Mouse (Mus musculus): ENCODE data around the gene Tmem80. TPM values are rescaled to one million over a fixed set of nuclear protein-coding genes. Genes with fewer than 3 reads are reported as not detected.

Gene Tmem80
- polyA plus RNA-seq, 1 experiment = 81.8 TPM

DNA sequence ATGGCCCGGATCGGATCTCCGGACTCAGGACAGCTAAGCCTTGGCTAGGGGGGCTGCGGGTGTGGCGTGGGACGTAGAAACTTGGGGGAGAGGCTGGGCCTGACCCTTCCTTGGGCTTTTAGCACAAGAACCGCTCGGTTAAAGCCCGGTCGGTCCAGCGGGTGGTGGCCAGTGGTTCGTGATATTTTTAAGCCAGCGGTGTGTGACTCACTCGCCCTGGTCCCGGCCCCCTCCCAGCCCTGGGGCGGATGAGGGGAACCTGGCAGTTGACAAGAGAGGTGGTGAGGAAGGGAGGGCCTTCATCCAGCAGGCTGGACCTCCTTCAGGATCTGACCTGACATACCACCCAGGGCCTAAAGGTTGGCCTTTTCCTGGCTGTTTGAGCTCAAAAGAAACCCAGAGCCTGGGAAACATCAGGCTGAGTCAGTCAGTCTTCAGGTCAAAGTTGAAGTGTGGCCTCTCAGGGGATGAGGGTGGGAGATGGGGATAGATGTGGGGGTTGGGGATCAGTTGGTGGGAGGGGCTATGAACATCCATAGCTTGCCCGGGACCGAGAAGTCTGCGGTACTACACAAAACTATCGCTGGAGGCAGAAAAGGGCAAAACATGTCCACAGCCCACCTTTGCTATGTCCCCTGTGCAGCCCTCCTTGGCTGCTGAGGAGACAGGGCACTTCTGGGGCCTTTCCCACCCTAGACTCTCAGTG is 11.8 kb downstream of the Tmem80 start:
- peak overlapping the region; percentile 25; the same call in 1 of the 2 replicates for H3K4me3 ChIP-seq (ENCODE audit: control insufficient read depth, insufficient read depth, low read length)
- WGBS = 91% methylated on average over 20 of the region's 20 CpGs

DNA sequence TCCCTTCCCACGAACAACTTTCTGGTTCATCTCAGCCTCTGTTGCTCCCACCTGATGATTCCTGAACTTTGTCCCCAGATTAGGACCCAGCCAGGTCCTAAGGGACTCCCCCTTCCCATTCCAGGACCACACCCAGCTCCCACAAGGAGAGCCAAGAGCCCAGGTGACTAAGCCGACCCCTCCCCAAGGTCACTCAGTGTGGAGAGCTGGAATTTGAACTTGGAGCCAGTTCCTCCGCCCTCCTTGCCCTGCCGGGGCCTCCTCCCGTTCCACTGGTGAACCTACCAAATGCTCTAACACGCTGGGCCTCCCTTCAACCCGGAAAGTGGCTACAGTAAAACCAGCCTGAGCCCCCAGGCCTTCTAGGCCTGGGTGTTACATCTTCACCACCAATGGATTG is 12.5 kb downstream of the Tmem80 start:
- DNase-seq = no peak
- TF ChIP-seq CTCF (IDR thresholded peaks at IDR 0.05; ENCODE audit: borderline replicate concordance, control insufficient read depth, extremely low read depth, insufficient read depth, low read length, poor library complexity) = no peak
- TF ChIP-seq POLR2A (IDR thresholded peaks at IDR 0.05; ENCODE audit: control insufficient read depth, extremely low read depth, insufficient read depth, low read length, poor library complexity) = no peak
- H3K36me3 ChIP-seq (ENCODE audit: control insufficient read depth, insufficient read depth, low read length) = no peaks in the 10 kb centered on the region
- H3K4me3 ChIP-seq (ENCODE audit: control insufficient read depth, insufficient read depth, low read length) = no peak overlapping the region
- WGBS = 94% methylated on average over 7 of the region's 7 CpGs
- H3K27ac ChIP-seq (ENCODE audit: control insufficient read depth, insufficient read depth, low read length) = no peak overlapping the region
- H3K4me1 ChIP-seq (replicated peaks; ENCODE audit: control insufficient read depth, insufficient read depth, low read length) = peaks cover 16% of the 10 kb centered on the region
- H3K27me3 ChIP-seq (ENCODE audit: control insufficient read depth, insufficient read depth, low read length) = no peaks in the 10 kb centered on the region

More for the DNA sequence above, 11.8 kb downstream of the Tmem80 start:
- H3K4me1 ChIP-seq (replicated peaks; ENCODE audit: control insufficient read depth, insufficient read depth, low read length) = peaks cover 16% of the 10 kb centered on the region
- H3K36me3 ChIP-seq (ENCODE audit: control insufficient read depth, insufficient read depth, low read length) = no peaks in the 10 kb centered on the region
- no peak for DNase-seq
- TF ChIP-seq POLR2A (IDR thresholded peaks at IDR 0.05; ENCODE audit: control insufficient read depth, extremely low read depth, insufficient read depth, low read length, poor library complexity) = no peak
- no peak for TF ChIP-seq CTCF (IDR thresholded peaks at IDR 0.05; ENCODE audit: borderline replicate concordance, control insufficient read depth, extremely low read depth, insufficient read depth, low read length, poor library complexity)
- no peak overlapping the region for H3K27ac ChIP-seq (ENCODE audit: control insufficient read depth, insufficient read depth, low read length)
- H3K27me3 ChIP-seq (ENCODE audit: control insufficient read depth, insufficient read depth, low read length) = no peaks in the 10 kb centered on the region

- 95% methylated on average over 6 of the region's 6 CpGs for WGBS
- TF ChIP-seq CTCF (IDR thresholded peaks at IDR 0.05; ENCODE audit: borderline replicate concordance, control insufficient read depth, extremely low read depth, insufficient read depth, low read length, poor library complexity) = no peak
- no peak for TF ChIP-seq POLR2A (IDR thresholded peaks at IDR 0.05; ENCODE audit: control insufficient read depth, extremely low read depth, insufficient read depth, low read length, poor library complexity)
- Histone ChIP-seq H3K27ac (ENCODE audit: control insufficient read depth, insufficient read depth, low read length) (no peak overlapping the region), H3K36me3 (ENCODE audit: control insufficient read depth, insufficient read depth, low read length) (no peaks in the 10 kb centered on the region), H3K4me1 (replicated peaks; ENCODE audit: control insufficient read depth, insufficient read depth, low read length) (peaks cover 16% of the 10 kb centered on the region), H3K4me3 (ENCODE audit: control insufficient read depth, insufficient read depth, low read length) (no peak overlapping the region), H3K27me3 (ENCODE audit: control insufficient read depth, insufficient read depth, low read length) (no peaks in the 10 kb centered on the region)
- DNase-seq = no peak
Measured at GRCm38 (mm10) chr7:141340476-141340875, 12.9 kb downstream of the Tmem80 start.

DNA sequence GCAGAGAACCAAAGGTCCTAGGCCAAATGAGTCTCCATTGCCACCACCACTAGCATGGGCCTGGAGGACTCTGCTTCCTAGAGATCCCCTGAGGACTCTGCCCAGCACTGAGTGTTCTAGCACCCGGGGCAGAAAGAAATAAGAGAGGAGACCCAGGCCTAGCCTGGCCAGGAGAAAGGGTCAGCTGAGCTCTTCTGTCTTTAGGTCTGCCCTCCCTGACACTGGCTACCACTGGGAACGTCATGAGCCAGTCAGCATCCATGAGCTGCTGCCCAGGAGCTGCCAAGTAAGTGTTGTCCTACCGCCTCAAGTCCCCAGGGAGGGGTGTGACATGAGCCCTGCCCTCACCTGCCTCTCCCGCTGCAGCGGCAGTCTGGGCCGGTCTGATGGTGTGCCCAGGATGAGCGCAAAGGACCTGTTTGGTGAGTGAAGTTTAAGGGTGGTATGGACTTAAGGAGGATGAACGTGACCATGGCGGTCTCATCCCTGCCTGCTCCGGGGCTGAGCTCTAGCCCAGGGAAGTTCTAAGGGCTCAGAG is 14.2 kb downstream of the Tmem80 start:
- peaks cover 16% of the 10 kb centered on the region for H3K4me1 ChIP-seq (replicated peaks; ENCODE audit: control insufficient read depth, insufficient read depth, low read length)

GRCm38 (mm10) chr7:141343230-141343629 is 15.7 kb downstream of the Tmem80 start:
- no peak for TF ChIP-seq CTCF (IDR thresholded peaks at IDR 0.05; ENCODE audit: borderline replicate concordance, control insufficient read depth, extremely low read depth, insufficient read depth, low read length, poor library complexity)
- TF ChIP-seq POLR2A (IDR thresholded peaks at IDR 0.05; ENCODE audit: control insufficient read depth, extremely low read depth, insufficient read depth, low read length, poor library complexity) = no peak
- 94% methylated on average over 2 of the region's 2 CpGs for WGBS
- H3K27ac ChIP-seq (ENCODE audit: control insufficient read depth, insufficient read depth, low read length) = no peak overlapping the region
- H3K4me1 ChIP-seq (replicated peaks; ENCODE audit: control insufficient read depth, insufficient read depth, low read length) = peaks cover 8% of the 10 kb centered on the region
- H3K27me3 ChIP-seq (ENCODE audit: control insufficient read depth, insufficient read depth, low read length) = no peaks in the 10 kb centered on the region
- H3K36me3 ChIP-seq (ENCODE audit: control insufficient read depth, insufficient read depth, low read length) = no peaks in the 10 kb centered on the region
- H3K4me3 ChIP-seq (ENCODE audit: control insufficient read depth, insufficient read depth, low read length) = no peak overlapping the region
- no peak for DNase-seq

More for the DNA sequence above, 14.2 kb downstream of the Tmem80 start:
- no peak for DNase-seq
- TF ChIP-seq POLR2A (IDR thresholded peaks at IDR 0.05; ENCODE audit: control insufficient read depth, extremely low read depth, insufficient read depth, low read length, poor library complexity) = no peak
- no peak for TF ChIP-seq CTCF (IDR thresholded peaks at IDR 0.05; ENCODE audit: borderline replicate concordance, control insufficient read depth, extremely low read depth, insufficient read depth, low read length, poor library complexity)
- WGBS = 93% methylated on average over 10 of the region's 10 CpGs
- Histone ChIP-seq H3K27ac (ENCODE audit: control insufficient read depth, insufficient read depth, low read length) (no peak overlapping the region), H3K4me3 (ENCODE audit: control insufficient read depth, insufficient read depth, low read length) (no peak overlapping the region), H3K27me3 (ENCODE audit: control insufficient read depth, insufficient read depth, low read length) (no peaks in the 10 kb centered on the region), H3K36me3 (ENCODE audit: control insufficient read depth, insufficient read depth, low read length) (no peaks in the 10 kb centered on the region)

- no peak for DNase-seq
- TF ChIP-seq POLR2A (IDR thresholded peaks at IDR 0.05; ENCODE audit: control insufficient read depth, extremely low read depth, insufficient read depth, low read length, poor library complexity) (no peak), CTCF (IDR thresholded peaks at IDR 0.05; ENCODE audit: borderline replicate concordance, control insufficient read depth, extremely low read depth, insufficient read depth, low read length, poor library complexity) (no peak)
- Histone ChIP-seq H3K27ac (ENCODE audit: control insufficient read depth, insufficient read depth, low read length) (no peak overlapping the region), H3K36me3 (ENCODE audit: control insufficient read depth, insufficient read depth, low read length) (no peaks in the 10 kb centered on the region), H3K4me3 (ENCODE audit: control insufficient read depth, insufficient read depth, low read length) (no peak overlapping the region), H3K4me1 (replicated peaks; ENCODE audit: control insufficient read depth, insufficient read depth, low read length) (peaks cover 4% of the 10 kb centered on the region), H3K27me3 (ENCODE audit: control insufficient read depth, insufficient read depth, low read length) (no peaks in the 10 kb centered on the region)
- 75% methylated on average over 7 of the region's 7 CpGs for WGBS
Measured at GRCm38 (mm10) chr7:141343696-141344095, 16.2 kb downstream of the Tmem80 start.
